Mouse (Mus musculus): ENCODE results near the gene Mef2b. TPM values are rescaled to one million over a fixed set of nuclear protein-coding genes. Genes with fewer than 3 reads are reported as not detected.
"Not testable (repeated sequence)": the region's sequence is repeated elsewhere in the genome, so short reads cannot be mapped to it uniquely, and the experiment has no call there.

The Mef2b gene
- total RNA-seq, 1 experiment from 2014 or later = not detected

- peak in 1 of 2 experiments; percentile 42; a peak in 2 of 4 replicates for ATAC-seq (replicated peaks in 1 of 2; ENCODE audit: insufficient read depth in 1 of 2, low FRiP score in 2 of 2, low TSS enrichment in 1 of 2, low read depth in 1 of 2, poor library complexity in 2 of 2, severe bottlenecking in 2 of 2)
Measured at GRCm38 (mm10) chr8:70201417-70201816, 61.9 kb downstream of the Mef2b start.

- ATAC-seq (replicated peaks in 1 of 2; ENCODE audit: insufficient read depth in 1 of 2, low FRiP score in 2 of 2, low TSS enrichment in 1 of 2, low read depth in 1 of 2, poor library complexity in 2 of 2, severe bottlenecking in 2 of 2) = no peak
Measured at GRCm38 (mm10) chr8:70203072-70203471, 63.6 kb downstream of the Mef2b start.

GRCm38 (mm10) chr8:70204757-70205156 lies 65.2 kb downstream of the Mef2b start:
- ATAC-seq (replicated peaks in 1 of 2; ENCODE audit: insufficient read depth in 1 of 2, low FRiP score in 2 of 2, low TSS enrichment in 1 of 2, low read depth in 1 of 2, poor library complexity in 2 of 2, severe bottlenecking in 2 of 2) = no peak

- no peak for ATAC-seq (replicated peaks in 1 of 2; ENCODE audit: insufficient read depth in 1 of 2, low FRiP score in 2 of 2, low TSS enrichment in 1 of 2, low read depth in 1 of 2, poor library complexity in 2 of 2, severe bottlenecking in 2 of 2)
Measured at GRCm38 (mm10) chr8:70208130-70208529, 68.6 kb downstream of the Mef2b start.

- ATAC-seq (replicated peaks in 1 of 2; ENCODE audit: insufficient read depth in 1 of 2, low FRiP score in 2 of 2, low TSS enrichment in 1 of 2, low read depth in 1 of 2, poor library complexity in 2 of 2, severe bottlenecking in 2 of 2) = no peak
Measured at GRCm38 (mm10) chr8:70210538-70210937, 71.0 kb downstream of the Mef2b start.

- ATAC-seq (replicated peaks in 1 of 2; ENCODE audit: insufficient read depth in 1 of 2, low FRiP score in 2 of 2, low TSS enrichment in 1 of 2, low read depth in 1 of 2, poor library complexity in 2 of 2, severe bottlenecking in 2 of 2) = no peak
Measured at GRCm38 (mm10) chr8:70211275-70211674, 71.8 kb downstream of the Mef2b start.

- ATAC-seq (replicated peaks in 1 of 2; ENCODE audit: insufficient read depth in 1 of 2, low FRiP score in 2 of 2, low TSS enrichment in 1 of 2, low read depth in 1 of 2, poor library complexity in 2 of 2, severe bottlenecking in 2 of 2) = no peak
Measured at GRCm38 (mm10) chr8:70211726-70212111, 72.2 kb downstream of the Mef2b start.

GRCm38 (mm10) chr8:70212112-70213055 lies 72.9 kb downstream of the Mef2b start, which contains the start of gene Slc25a42:
Gene Slc25a42 (minus strand): TSS chr8:70212305.
- ATAC-seq (replicated peaks in 1 of 2; ENCODE audit: insufficient read depth in 1 of 2, low FRiP score in 2 of 2, low TSS enrichment in 1 of 2, low read depth in 1 of 2, poor library complexity in 2 of 2, severe bottlenecking in 2 of 2) = peak; percentile 90 to 92

GRCm38 (mm10) chr8:70214411-70214810 lies 74.9 kb downstream of the Mef2b start:
- no peak for ATAC-seq (replicated peaks in 1 of 2; ENCODE audit: insufficient read depth in 1 of 2, low FRiP score in 2 of 2, low TSS enrichment in 1 of 2, low read depth in 1 of 2, poor library complexity in 2 of 2, severe bottlenecking in 2 of 2)

GRCm38 (mm10) chr8:70215092-70215491 lies 75.6 kb downstream of the Mef2b start:
- ATAC-seq (replicated peaks in 1 of 2; ENCODE audit: insufficient read depth in 1 of 2, low FRiP score in 2 of 2, low TSS enrichment in 1 of 2, low read depth in 1 of 2, poor library complexity in 2 of 2, severe bottlenecking in 2 of 2) = no peak

- ATAC-seq (replicated peaks in 1 of 2; ENCODE audit: insufficient read depth in 1 of 2, low FRiP score in 2 of 2, low TSS enrichment in 1 of 2, low read depth in 1 of 2, poor library complexity in 2 of 2, severe bottlenecking in 2 of 2) = not testable (repeated sequence)
Measured at GRCm38 (mm10) chr8:70216161-70216560, 76.7 kb downstream of the Mef2b start.

GRCm38 (mm10) chr8:70216566-70216965 lies 77.1 kb downstream of the Mef2b start:
- ATAC-seq (replicated peaks in 1 of 2; ENCODE audit: insufficient read depth in 1 of 2, low FRiP score in 2 of 2, low TSS enrichment in 1 of 2, low read depth in 1 of 2, poor library complexity in 2 of 2, severe bottlenecking in 2 of 2) = no peak

Other genes with a start within 250 kb of the Mef2b start
- gene Tssk6, start 237.5 kb upstream of the Mef2b start, total RNA-seq (2017) = 2.2 TPM in 1 of 2 replicates, not detected in the other
- 90.0 and 103 TPM in 2 replicates for gene Ndufa13, start 237.2 kb upstream of the Mef2b start, total RNA-seq (2017)
- gene Yjefn3, start 237.0 kb upstream of the Mef2b start, total RNA-seq (2017) = not detected in 2 replicates
- 37.5 and 63.5 TPM in 2 replicates for gene Gatad2a, start 143.3 kb upstream of the Mef2b start, total RNA-seq (2017)
- gene Mau2, start 97.0 kb upstream of the Mef2b start, total RNA-seq (2017) = 35.5 and 45.4 TPM in 2 replicates
- 28.4 and 37.7 TPM in 2 replicates for gene Sugp1, start 96.9 kb upstream of the Mef2b start, total RNA-seq (2017)
- gene Tm6sf2, start 66.8 kb upstream of the Mef2b start, total RNA-seq (2017) = 0.63 TPM in 1 of 2 replicates, not detected in the other
- gene Hapln4, start 56.3 kb upstream of the Mef2b start, total RNA-seq (2017) = 0.31 TPM in 1 of 2 replicates, not detected in the other
- gene Ncan, start 18.8 kb upstream of the Mef2b start, total RNA-seq (2017) = not detected in 2 replicates
- 11.4 and 13.9 TPM in 2 replicates for gene Nr2c2ap, start 8.4 kb upstream of the Mef2b start, total RNA-seq (2017)
- gene Rfxank, start 557 bp upstream of the Mef2b start, total RNA-seq (2017) = 6.8 and 22.8 TPM in 2 replicates
- gene Borcs8, start 212 bp upstream of the Mef2b start, total RNA-seq (2017) = 39.0 and 43.0 TPM in 2 replicates
- 10.8 and 17.1 TPM in 2 replicates for gene Tmem161a, start 32.6 kb downstream of the Mef2b start, total RNA-seq (2017)
- gene Slc25a42, start 72.6 kb downstream of the Mef2b start, total RNA-seq (2017) = 1.9 and 4.2 TPM in 2 replicates
- gene Sugp2, start 94.5 kb downstream of the Mef2b start, total RNA-seq (2017) = 52.8 and 62.7 TPM in 2 replicates
- 3.4 and 4.3 TPM in 2 replicates for gene Armc6, start 94.8 kb downstream of the Mef2b start, total RNA-seq (2017)
- 21.1 and 38.2 TPM in 2 replicates for gene Homer3, start 143.1 kb downstream of the Mef2b start, total RNA-seq (2017)
- gene Ddx49, start 162.8 kb downstream of the Mef2b start, total RNA-seq (2017) = 96.3 and 103 TPM in 2 replicates
- gene Cope, start 162.8 kb downstream of the Mef2b start, total RNA-seq (2017) = 63.0 and 75.0 TPM in 2 replicates
- gene Cers1, start 176.1 kb downstream of the Mef2b start, total RNA-seq (2017) = 1.2 TPM in 1 of 2 replicates, not detected in the other
- gene Gdf1, start 190.1 kb downstream of the Mef2b start, total RNA-seq (2017) = not detected in 2 replicates
- gene Upf1, start 213.6 kb downstream of the Mef2b start, total RNA-seq (2017) = 27.1 and 34.1 TPM in 2 replicates
- gene Comp, start 233.8 kb downstream of the Mef2b start, total RNA-seq (2017) = 0.44 and 4.1 TPM in 2 replicates